Mouse (Mus musculus) adrenal gland, adult (tissue): ENCODE measurements around the gene Ppfibp1.
"Not testable (repeated sequence)": the region's sequence is repeated elsewhere in the genome, so short reads cannot be mapped to it uniquely, and the experiment has no call there.

Experiments used
- DNase-seq, 2 experiments: peaks; one replicate each; pipeline ENCODE4 v3.0.0; 2022 to 2023; ENCODE audit warnings: low spot score in 1 of 2; ENCODE audit not compliant: inconsistent age in 2 of 2

Ppfibp1 gene

DNA sequence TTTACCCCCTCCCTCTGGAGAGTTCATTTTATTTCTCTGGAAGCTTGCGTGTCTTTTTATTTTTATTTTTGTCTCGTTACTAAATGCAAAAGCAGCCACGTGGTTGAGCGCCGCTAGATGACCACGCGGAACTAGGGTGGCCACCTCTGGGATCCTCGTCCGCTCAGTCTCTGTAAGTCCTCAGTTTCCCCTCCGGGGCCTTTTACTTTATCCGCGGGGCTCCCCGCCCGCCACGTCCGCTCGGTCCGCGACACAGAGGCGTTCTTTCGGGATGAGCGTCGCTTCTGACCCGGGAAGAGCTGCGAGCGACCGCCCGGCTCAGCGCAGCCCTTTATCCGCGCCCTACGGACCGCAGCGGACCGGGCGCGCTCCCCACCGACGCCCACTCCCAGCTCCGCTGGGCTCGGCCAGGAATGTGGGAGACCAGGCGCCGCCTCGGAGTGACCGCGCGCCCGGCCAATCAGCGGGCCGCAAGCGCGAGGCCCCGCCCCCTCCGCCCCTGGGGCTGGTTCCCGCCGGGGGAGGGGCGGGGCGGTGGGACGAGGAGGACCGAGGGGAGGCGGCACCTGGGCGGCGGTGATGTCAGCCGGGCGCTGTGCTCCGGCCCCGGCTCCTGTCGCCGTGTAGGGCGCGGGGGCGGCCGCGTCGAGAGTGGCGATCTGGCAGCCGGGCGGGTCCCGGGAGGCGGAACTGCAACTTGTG is at the start of gene Ppfibp1:
Ppfibp1 (plus strand) TSS at position 530 of the 702 bp plus-strand sequence.
- DNase-seq = peak; percentile 97 to 98

DNA sequence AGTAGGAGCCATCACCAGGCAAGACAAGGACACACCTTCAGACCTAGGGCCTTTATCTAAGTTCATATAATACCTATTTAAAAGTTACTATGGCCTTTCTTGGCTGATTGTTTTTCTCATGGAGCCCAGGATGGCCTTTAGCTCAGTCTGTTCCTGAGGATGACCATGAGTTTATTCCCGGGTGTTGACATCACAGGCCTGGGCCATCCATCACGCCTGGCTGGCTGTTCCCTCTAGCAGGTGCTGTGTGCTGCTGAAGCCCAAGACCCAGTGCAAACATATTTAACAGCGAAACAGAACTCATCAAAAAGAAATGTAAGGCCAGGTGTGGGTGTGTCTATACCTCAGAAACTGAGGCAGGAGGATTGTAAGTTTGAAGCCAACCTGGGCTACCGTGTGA is 49.4 kb upstream of the Ppfibp1 start:
- DNase-seq = peak; percentile 63 to 73

GRCm38 (mm10) chr6:146844867-146845266 is 43.4 kb upstream of the Ppfibp1 start:
- no peak for DNase-seq

GRCm38 (mm10) chr6:146845347-146845746 is 42.9 kb upstream of the Ppfibp1 start:
- DNase-seq = no peak

DNA sequence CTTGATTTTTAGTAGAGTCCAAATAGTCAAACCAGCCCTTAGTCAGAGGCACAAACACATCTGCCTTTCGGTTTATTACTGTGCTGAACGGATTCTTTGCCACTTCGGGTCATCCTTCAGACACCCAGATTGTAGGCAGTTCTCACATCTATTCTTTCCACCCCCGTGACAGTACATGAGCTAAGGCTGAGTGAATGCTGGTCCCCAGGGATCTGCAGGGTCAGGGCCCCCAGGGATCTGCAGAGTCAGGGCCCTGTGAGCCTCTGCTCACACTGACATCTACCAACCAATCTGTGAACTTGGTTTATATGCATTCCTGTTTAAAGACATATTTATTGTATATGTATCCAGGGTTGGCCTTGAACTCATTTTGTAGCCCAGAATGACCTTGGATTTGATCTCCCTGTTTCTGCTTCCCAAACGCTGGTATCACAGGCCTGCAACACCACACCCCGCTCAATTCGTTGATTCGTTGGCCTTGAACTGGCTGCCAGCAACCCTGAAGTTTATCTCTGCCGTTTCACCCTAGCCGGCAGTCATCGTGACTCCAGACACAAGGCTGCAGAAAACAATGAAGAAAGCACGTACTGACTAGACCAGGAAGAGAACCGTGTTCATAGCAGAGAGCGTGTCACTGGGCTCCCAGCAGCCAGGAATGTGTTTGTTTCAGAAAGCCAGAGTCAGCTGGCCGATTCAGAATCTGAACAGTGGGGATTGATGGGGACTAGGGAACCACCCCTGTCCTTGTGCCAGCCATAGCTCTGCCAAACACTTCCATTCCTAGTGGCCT is 42.1 kb upstream of the Ppfibp1 start:
- DNase-seq = peak; percentile 82 to 90

- no peak for DNase-seq
These were observed 40.9 kb upstream of the Ppfibp1 start for GRCm38 (mm10) chr6:146847402-146847801.

DNA sequence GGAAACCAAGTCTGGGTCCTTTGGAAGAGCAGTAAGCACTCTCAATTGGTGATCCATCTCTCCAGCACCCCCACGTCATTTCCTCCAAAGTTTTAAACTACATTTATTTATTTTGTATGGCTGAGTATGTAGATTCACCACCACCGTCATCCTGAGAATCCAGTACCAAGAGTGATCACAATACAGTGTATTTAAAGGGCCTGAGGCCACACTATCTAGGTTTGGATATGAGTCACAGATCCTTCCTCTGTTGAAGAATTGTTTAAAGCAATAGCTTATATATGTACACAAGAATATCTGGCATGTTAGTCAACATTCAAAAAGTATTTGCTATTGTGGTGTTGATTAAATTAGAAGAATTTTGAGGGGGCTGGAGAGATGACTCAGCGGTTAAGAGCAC is 40.0 kb upstream of the Ppfibp1 start:
- no peak for DNase-seq

DNA sequence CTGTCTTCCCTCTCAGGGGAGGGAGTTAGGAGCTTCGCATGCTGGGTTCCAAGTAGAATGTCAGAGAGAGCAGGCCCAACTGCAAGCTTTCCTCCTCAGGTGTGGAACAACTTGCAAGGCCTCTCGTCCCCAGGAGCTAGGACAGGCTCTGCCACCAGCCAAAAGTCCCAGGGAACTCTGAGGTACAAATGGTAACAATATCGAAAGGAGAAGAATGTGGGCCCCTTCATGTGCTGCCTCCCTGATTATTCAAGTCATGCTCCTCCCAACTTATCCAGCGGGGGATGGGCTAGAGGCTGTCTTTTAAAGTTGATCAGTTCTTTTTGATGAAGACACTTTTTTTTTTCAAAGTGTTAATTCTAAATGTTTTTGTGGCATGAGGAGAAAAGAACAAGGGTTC is 38.2 kb upstream of the Ppfibp1 start, which contains the start of gene Smco2:
Smco2 (plus strand) TSS at position 55 of the 400 bp plus-strand sequence.
- DNase-seq = no peak

DNA sequence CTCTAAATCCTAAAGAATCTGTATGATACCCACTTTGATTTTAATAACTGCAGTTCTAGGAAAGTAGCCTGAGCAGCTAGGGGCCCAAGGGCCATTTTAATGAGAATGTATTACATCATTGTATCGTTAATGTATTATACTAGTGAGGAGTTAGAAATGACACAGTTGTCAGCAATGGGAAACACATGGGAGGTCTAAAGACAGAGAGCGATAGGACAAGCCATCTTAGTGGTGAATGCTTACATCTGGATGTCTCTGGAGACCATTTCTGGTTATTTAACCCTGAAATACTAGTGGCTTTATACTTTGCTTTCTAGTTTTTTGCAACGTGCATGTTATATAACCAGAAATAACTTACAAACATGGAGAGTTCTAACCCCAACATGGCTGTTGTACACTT is 36.4 kb upstream of the Ppfibp1 start:
- no peak for DNase-seq

DNA sequence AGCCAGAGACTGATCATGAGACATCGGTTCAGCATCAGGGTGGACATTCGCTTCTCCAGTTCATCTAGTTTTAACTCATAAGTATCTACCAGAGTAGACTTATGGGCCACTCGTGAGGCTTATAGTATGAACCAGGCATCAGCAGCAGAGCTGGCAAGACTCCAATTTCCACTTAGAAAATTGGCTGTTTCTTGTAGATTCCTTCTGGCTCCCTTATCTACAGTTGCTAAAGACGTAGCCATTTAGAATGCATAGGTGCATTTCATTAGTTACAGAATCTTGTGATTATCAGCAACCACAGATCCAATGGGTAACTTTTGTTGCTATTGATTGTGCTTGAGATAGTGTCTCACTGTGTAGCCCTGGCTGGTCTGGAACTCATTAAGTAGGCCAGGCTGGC is 35.5 kb upstream of the Ppfibp1 start:
- no peak for DNase-seq

GRCm38 (mm10) chr6:146855185-146855584 is 33.1 kb upstream of the Ppfibp1 start:
- no peak for DNase-seq

DNA sequence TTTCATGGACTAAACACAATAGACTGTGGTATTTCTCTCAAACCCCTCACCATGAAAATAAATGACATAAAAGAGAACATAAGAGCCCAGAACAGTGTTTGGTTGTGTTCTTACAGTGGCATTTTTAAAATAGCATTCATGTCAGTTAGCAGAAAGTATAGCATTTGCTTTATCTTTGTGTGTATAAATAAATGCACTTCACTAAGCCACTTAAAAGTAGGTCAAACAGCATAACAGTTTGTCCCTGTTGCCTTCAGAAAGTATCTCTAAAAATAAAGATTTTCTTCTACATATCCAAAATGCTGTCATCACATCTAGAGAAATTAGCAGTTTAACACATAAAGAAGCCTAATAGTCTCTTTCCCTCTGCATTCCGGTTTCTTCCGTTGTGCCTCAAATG is 30.9 kb upstream of the Ppfibp1 start:
- no peak for DNase-seq

GRCm38 (mm10) chr6:146863154-146863553 is 25.1 kb upstream of the Ppfibp1 start:
- no peak for DNase-seq

DNA sequence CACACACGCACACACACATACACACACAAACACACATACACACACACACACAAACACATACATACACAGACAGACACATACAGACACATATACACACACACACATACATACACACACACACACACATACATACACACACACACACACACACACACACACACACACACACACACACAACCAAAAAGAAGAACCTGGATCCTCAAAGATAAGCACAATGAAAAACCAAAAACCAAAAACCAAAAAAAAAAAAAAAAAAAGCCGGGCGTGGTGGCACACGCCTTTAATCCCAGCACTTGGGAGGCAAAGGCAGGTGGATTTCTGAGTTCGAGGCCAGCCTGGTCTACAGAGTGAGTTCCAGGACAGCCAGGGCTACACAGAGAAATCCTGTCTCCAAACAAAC is 23.9 kb upstream of the Ppfibp1 start:
- not testable (repeated sequence) for DNase-seq

DNA sequence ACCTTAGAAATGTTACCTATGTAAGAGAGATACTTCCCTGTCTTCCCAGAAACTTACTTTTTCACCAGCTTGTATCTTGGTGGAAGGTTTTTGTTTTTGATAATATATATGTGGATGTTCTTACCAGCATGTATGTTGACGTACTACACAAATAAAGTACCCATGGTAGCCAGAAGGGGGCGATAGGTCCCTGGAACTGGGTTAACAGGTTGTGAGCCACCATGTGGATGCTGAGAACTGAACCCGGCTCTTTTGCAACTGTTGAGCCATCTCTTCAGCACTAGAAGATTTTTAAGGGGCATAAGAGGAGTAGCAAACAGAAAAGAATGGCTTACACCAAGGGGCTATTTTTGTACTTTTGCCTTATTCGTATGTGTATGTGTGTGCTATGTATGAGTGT is 22.6 kb upstream of the Ppfibp1 start:
- peak in 1 of 2 experiments; percentile 36 for DNase-seq

GRCm38 (mm10) chr6:146871975-146872374 is 16.3 kb upstream of the Ppfibp1 start:
- no peak for DNase-seq

- DNase-seq = no peak
These were observed 13.9 kb upstream of the Ppfibp1 start for GRCm38 (mm10) chr6:146874415-146874814.

DNA sequence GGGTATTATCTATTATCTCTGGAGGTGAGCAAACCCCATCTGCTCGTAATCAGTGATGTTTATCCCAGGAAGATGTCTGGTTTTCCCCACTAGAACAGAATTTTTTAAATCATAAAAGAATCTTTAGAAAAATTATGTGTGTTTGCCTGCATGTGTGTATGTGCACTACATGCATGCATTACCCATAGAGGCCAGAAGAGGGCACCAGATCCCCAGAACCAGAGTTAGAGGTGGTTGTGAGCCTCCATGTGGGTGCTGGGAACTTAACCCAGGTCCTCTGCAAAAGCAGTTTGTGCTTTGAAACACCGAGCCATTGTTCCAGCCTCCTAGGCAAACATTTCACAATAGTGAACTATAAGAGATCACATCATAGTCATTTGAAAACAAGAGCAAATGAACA is 11.5 kb upstream of the Ppfibp1 start:
- DNase-seq = no peak

DNA sequence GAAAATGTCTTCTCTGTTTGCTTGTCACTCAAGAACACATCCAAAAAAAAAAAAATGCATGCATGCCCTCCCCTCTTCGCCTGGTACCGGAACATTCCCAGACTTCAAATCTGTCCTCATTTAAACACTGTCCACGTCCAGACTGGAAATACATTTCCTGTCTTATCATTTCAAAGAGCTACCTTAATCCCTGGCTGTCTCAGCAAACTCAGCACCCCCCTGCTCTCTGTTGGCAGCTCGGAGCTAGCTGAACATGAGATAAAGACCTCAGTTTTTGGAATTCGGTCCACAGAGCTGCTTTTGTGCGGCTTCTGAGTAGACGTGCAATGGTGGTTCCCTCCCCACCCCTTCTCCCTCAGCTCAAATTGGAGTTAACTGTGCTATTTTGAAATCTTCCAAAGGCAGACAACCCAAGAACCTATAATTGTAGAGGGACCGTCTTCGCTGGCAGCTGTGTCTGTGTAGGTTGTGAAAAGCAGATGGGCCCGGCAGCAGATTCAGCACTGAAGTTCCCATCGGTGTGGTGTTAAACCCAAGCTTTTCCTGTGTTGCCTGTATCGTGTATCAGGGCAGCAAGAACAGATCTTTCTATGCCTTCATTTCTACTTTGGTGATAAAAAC is 10.8 kb upstream of the Ppfibp1 start:
- no peak for DNase-seq

GRCm38 (mm10) chr6:146878926-146879325 is 9.4 kb upstream of the Ppfibp1 start:
- DNase-seq = no peak

DNA sequence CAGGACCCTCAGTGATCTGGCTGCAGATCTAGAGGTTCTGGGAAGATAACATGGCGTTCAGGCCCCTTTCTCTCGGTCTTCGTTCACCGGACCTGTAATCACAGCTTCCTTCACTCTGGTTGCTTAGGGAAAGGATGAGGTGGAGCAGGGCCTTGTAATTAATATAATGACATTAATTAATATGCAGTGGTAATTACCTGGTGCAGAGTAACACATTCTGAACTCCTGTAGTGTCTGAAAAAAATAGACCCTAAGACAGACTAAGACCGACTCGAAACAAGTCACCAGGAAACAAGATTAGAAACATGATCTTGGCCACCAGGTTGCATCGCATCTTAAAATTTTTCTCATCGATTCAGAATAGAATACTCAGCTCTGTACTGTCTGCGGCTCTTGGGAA is 8.4 kb upstream of the Ppfibp1 start:
- no peak for DNase-seq

GRCm38 (mm10) chr6:146880296-146880695 is 8.0 kb upstream of the Ppfibp1 start:
- no peak for DNase-seq
